Mouse (Mus musculus) kidney, adult 2 months (tissue): ENCODE measurements around the gene Tcf20.

Experiments used
- CTCF ChIP-seq: fragments of 200-500 bp; conservative IDR thresholded peaks from 2 replicates; pipeline ENCODE4 v1.5.1; 2011; ENCODE audit warnings: low read depth, mild to moderate bottlenecking, control low read depth, low read length, moderate library complexity, mixed read lengths; ENCODE audit not compliant: insufficient read depth, insufficient read length
- POLR2A ChIP-seq: fragments of 200-500 bp; IDR thresholded peaks from one replicate; pipeline ENCODE4 v1.6.1; 2011; ENCODE audit warnings: low read depth, low read length, control low read depth

GRCm38 (mm10) chr15:82982724-82983415 is 4.8 kb downstream of the Tcf20 start:
- TF ChIP-seq CTCF (no peak), POLR2A (no peak)
